Mouse (Mus musculus): ENCODE results near the gene L3mbtl4. TPM values are rescaled to one million over a fixed set of nuclear protein-coding genes. Genes with fewer than 3 reads are reported as not detected.

The L3mbtl4 gene
- polyA plus RNA-seq, 1 experiment from 2014 or later: 1.3 TPM

- Histone ChIP-seq H3K27ac (no peak overlapping the region), H3K9ac (no peak overlapping the region), H3K36me3 (no peaks in the 10 kb centered on the region), H3K9me3 (replicated peaks) (no peaks in the 10 kb centered on the region), H3K27me3 (no peaks in the 10 kb centered on the region), H3K4me1 (no peaks in the 10 kb centered on the region), H3K4me2 (no peak overlapping the region), H3K4me3 (replicated peaks) (no peak overlapping the region)
- ATAC-seq (replicated peaks; ENCODE audit: low FRiP score): no peak
- WGBS: 57% methylated on average over 9 of the region's 9 CpGs
Observed at GRCm38 (mm10) chr17:68291713-68292364, 18.2 kb downstream of the L3mbtl4 start.

DNA sequence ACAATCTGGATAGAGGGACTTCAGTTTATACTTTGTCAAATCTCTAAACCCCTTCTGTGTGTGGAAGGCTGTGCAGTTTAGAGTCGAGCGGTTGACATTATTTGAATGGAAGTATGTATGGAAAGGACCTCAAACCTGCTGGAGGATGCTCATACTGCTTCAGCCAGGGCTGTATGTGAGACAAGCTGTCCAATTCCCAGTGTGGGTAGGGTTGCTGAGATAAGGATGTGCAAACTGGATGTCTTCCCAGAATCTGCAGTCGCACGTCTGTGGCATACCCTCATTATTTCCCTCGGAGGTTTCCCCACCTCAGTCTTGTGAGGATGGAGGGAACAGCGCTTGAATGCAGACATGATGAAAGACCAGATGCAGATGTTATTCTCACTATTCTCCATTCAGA lies 34.8 kb downstream of the L3mbtl4 start:
- no peak overlapping the region for H3K4me2 ChIP-seq
- H3K9me3 ChIP-seq (replicated peaks): no peaks in the 10 kb centered on the region
- H3K36me3 ChIP-seq: no peaks in the 10 kb centered on the region
- 81% methylated on average over 6 of the region's 6 CpGs for WGBS
- H3K27me3 ChIP-seq: no peaks in the 10 kb centered on the region
- H3K9ac ChIP-seq: no peak overlapping the region
- H3K4me3 ChIP-seq (replicated peaks): no peak overlapping the region
- no peak for ATAC-seq (replicated peaks; ENCODE audit: low FRiP score)
- H3K4me1 ChIP-seq: no peaks in the 10 kb centered on the region
- no peak overlapping the region for H3K27ac ChIP-seq

- Histone ChIP-seq H3K9me3 (replicated peaks) (no peaks in the 10 kb centered on the region), H3K4me1 (no peaks in the 10 kb centered on the region), H3K27ac (no peak overlapping the region), H3K4me2 (no peak overlapping the region), H3K4me3 (replicated peaks) (no peak overlapping the region), H3K36me3 (no peaks in the 10 kb centered on the region), H3K27me3 (no peaks in the 10 kb centered on the region), H3K9ac (no peak overlapping the region)
- no peak for ATAC-seq (replicated peaks; ENCODE audit: low FRiP score)
- 83% methylated on average over 5 of the region's 5 CpGs for WGBS
Observed at GRCm38 (mm10) chr17:68312286-68312927, 38.8 kb downstream of the L3mbtl4 start.

GRCm38 (mm10) chr17:68320940-68321339 lies 47.3 kb downstream of the L3mbtl4 start:
- Histone ChIP-seq H3K9me3 (replicated peaks) (no peaks in the 10 kb centered on the region), H3K4me1 (no peaks in the 10 kb centered on the region), H3K27ac (no peak overlapping the region), H3K4me2 (no peak overlapping the region), H3K27me3 (no peaks in the 10 kb centered on the region), H3K36me3 (no peaks in the 10 kb centered on the region), H3K4me3 (replicated peaks) (no peak overlapping the region), H3K9ac (no peak overlapping the region)
- WGBS: 87% methylated on average over 8 of the region's 8 CpGs
- no peak for ATAC-seq (replicated peaks; ENCODE audit: low FRiP score)

DNA sequence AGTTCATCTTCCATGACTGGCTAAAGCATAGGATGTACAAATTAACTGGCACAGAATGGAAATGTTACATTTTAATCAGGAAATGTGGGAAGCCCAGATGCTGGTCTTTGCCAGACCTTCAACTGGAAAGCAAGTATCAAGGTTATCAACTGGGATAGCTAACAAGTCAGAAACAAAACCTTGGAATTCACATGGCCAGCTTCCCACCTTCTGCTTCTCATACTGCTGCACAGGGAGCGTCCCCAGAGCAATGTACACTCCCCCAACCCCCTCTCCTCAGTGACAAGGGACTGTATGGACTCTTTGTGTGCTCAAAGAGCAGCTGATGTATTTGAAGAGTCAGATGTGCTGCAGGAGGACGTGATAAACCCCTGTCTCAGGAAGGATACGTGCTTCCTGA lies 49.0 kb downstream of the L3mbtl4 start:
- no peak overlapping the region for H3K9ac ChIP-seq
- H3K4me3 ChIP-seq (replicated peaks): no peak overlapping the region
- WGBS: 60% methylated on average over 3 of the region's 3 CpGs
- no peak overlapping the region for H3K4me2 ChIP-seq
- no peaks in the 10 kb centered on the region for H3K36me3 ChIP-seq
- no peak for ATAC-seq (replicated peaks; ENCODE audit: low FRiP score)
- no peaks in the 10 kb centered on the region for H3K27me3 ChIP-seq
- no peaks in the 10 kb centered on the region for H3K4me1 ChIP-seq
- no peaks in the 10 kb centered on the region for H3K9me3 ChIP-seq (replicated peaks)
- no peak overlapping the region for H3K27ac ChIP-seq

DNA sequence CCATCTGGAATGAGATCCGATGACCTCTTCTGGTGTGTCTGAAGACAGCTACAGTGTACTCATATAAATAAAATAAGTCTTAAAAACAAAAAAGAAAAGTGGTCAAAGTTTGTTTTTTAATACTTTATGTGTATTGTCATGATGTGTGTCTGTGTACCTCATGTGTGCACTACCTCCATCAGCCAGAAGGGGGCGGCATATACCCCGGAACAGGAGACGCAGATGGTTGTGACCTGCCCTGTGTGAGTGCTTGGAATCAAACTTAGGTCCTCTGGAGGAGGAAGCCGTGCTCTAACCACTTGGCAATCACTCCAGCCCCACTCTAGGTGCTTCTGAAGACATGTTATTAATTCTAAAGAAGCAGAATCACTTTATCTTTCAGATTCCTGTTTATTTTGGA lies 58.6 kb downstream of the L3mbtl4 start:
- 84% methylated on average over 5 of the region's 5 CpGs for whole genome bisulfite sequencing
- no peak for ATAC-seq (replicated peaks; ENCODE audit: low FRiP score)
- Histone ChIP-seq H3K4me2 (no peak overlapping the region), H3K9ac (no peak overlapping the region), H3K9me3 (replicated peaks) (0 out of 2 replicates have a peak, but pooled peaks cover 3% of the 10 kb centered on the region), H3K4me1 (no peaks in the 10 kb centered on the region), H3K36me3 (no peaks in the 10 kb centered on the region), H3K4me3 (replicated peaks) (no peak overlapping the region), H3K27me3 (no peaks in the 10 kb centered on the region), H3K27ac (no peak overlapping the region)

DNA sequence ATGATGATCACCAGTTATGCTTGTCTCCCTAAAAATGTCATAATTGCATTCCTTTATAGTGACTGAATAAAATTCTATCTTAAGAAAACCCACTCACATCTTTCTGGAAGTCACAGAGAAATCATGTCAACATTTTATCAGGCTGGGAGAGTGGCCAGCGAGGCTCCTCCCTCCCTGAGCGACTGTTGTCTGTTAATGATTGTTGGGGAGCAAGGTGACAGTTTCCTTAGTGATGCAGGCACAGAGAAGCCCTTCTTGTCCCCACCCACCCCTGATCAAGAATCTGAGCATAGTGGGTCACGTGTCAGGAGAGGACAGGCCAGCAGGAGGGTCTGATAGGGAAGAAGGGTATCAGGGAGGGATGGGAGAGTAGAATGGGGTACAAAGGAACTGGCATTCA lies 59.8 kb downstream of the L3mbtl4 start:
- Histone ChIP-seq H3K4me3 (replicated peaks) (no peak overlapping the region), H3K36me3 (no peaks in the 10 kb centered on the region), H3K4me1 (no peaks in the 10 kb centered on the region), H3K4me2 (no peak overlapping the region), H3K9ac (no peak overlapping the region), H3K27ac (no peak overlapping the region), H3K9me3 (replicated peaks) (0 out of 2 replicates have a peak, but pooled peaks cover 3% of the 10 kb centered on the region), H3K27me3 (no peaks in the 10 kb centered on the region)
- ATAC-seq (replicated peaks; ENCODE audit: low FRiP score): no peak
- WGBS: 64% methylated on average over 3 of the region's 3 CpGs

- no peak overlapping the region for H3K27ac ChIP-seq
- WGBS: 75% methylated on average over 3 of the region's 3 CpGs
- H3K36me3 ChIP-seq: no peaks in the 10 kb centered on the region
- no peak for ATAC-seq (replicated peaks; ENCODE audit: low FRiP score)
- H3K4me3 ChIP-seq (replicated peaks): no peak overlapping the region
- no peaks in the 10 kb centered on the region for H3K27me3 ChIP-seq
- H3K9ac ChIP-seq: no peak overlapping the region
- no peak overlapping the region for H3K4me2 ChIP-seq
- no peaks in the 10 kb centered on the region for H3K9me3 ChIP-seq (replicated peaks)
- no peaks in the 10 kb centered on the region for H3K4me1 ChIP-seq
Observed at GRCm38 (mm10) chr17:68338917-68339553, 65.4 kb downstream of the L3mbtl4 start.

- Histone ChIP-seq H3K27me3 (no peaks in the 10 kb centered on the region), H3K9me3 (replicated peaks) (no peaks in the 10 kb centered on the region), H3K4me3 (replicated peaks) (no peak overlapping the region), H3K9ac (no peak overlapping the region), H3K4me1 (no peaks in the 10 kb centered on the region), H3K4me2 (no peak overlapping the region), H3K27ac (no peak overlapping the region), H3K36me3 (no peaks in the 10 kb centered on the region)
- 47% methylated on average over 1 of the region's 1 CpGs for WGBS
- no peak for ATAC-seq (replicated peaks; ENCODE audit: low FRiP score)
Observed at GRCm38 (mm10) chr17:68357687-68358086, 84.1 kb downstream of the L3mbtl4 start.

DNA sequence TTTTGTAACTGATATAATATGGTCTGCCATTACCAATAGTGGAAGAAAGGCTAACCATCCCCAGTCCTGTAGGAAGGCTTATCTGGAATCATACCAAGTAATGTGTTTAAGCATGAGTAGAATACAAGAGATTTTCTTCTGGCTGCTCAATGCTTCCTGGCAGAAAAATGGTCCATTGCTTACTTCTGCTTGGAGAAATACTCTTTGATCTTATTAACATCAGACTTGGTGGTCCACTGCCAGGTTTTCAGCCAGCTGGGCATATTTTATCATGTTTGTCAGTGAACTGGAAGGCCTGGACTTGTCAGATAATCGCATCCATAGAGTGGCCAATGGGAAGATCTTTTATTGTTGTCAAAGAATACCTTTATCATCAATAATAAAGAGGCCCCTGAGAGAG lies 97.5 kb downstream of the L3mbtl4 start:
- 81% methylated on average over 1 of the region's 1 CpGs for WGBS
- no peak overlapping the region for H3K4me2 ChIP-seq
- H3K36me3 ChIP-seq: no peaks in the 10 kb centered on the region
- H3K27ac ChIP-seq: no peak overlapping the region
- no peaks in the 10 kb centered on the region for H3K27me3 ChIP-seq
- H3K4me3 ChIP-seq (replicated peaks): no peak overlapping the region
- no peak for ATAC-seq (replicated peaks; ENCODE audit: low FRiP score)
- no peak overlapping the region for H3K9ac ChIP-seq
- H3K4me1 ChIP-seq: no peaks in the 10 kb centered on the region
- no peaks in the 10 kb centered on the region for H3K9me3 ChIP-seq (replicated peaks)

- no peak for ATAC-seq (replicated peaks; ENCODE audit: low FRiP score)
- H3K4me1 ChIP-seq: no peaks in the 10 kb centered on the region
- WGBS: 76% methylated on average over 5 of the region's 5 CpGs
- H3K4me3 ChIP-seq (replicated peaks): no peak overlapping the region
- H3K27me3 ChIP-seq: no peaks in the 10 kb centered on the region
- H3K9ac ChIP-seq: no peak overlapping the region
- no peak overlapping the region for H3K4me2 ChIP-seq
- no peak overlapping the region for H3K27ac ChIP-seq
- no peaks in the 10 kb centered on the region for H3K9me3 ChIP-seq (replicated peaks)
- H3K36me3 ChIP-seq: no peaks in the 10 kb centered on the region
Observed at GRCm38 (mm10) chr17:68388481-68388880, 114.9 kb downstream of the L3mbtl4 start.

- Histone ChIP-seq H3K27me3 (no peaks in the 10 kb centered on the region), H3K36me3 (no peaks in the 10 kb centered on the region), H3K4me2 (no peak overlapping the region), H3K4me1 (no peaks in the 10 kb centered on the region), H3K9me3 (replicated peaks) (no peaks in the 10 kb centered on the region), H3K9ac (no peak overlapping the region), H3K27ac (no peak overlapping the region), H3K4me3 (replicated peaks) (no peak overlapping the region)
- no peak for ATAC-seq (replicated peaks; ENCODE audit: low FRiP score)
- WGBS: 65% methylated on average over 1 of the region's 1 CpGs
Observed at GRCm38 (mm10) chr17:68405993-68406392, 132.4 kb downstream of the L3mbtl4 start.
